Mouse (Mus musculus): Measurements from ENCODE around the gene Vmn2r67. TPM values are rescaled to one million over a fixed set of nuclear protein-coding genes. Genes with fewer than 3 reads are reported as not detected.
"Not testable (repeated sequence)": the region's sequence is repeated elsewhere in the genome, so short reads cannot be mapped to it uniquely, and the experiment has no call there.

Gene Vmn2r67
- not detected in 2 replicates for polyA plus RNA-seq (2014; fragmentation: Nextera tagmentation; extraction: Ambion mirVana)

GRCm38 (mm10) chr7:85155898-85156297 is at the start of gene Vmn2r67:
Vmn2r67 (minus strand) TSS chr7:85155998.
- H3K4me2 ChIP-seq (ENCODE audit: low read length) = no peak within 1 kb of the TSS
- 79% methylated on average over 3 of the region's 3 CpGs for WGBS

DNA sequence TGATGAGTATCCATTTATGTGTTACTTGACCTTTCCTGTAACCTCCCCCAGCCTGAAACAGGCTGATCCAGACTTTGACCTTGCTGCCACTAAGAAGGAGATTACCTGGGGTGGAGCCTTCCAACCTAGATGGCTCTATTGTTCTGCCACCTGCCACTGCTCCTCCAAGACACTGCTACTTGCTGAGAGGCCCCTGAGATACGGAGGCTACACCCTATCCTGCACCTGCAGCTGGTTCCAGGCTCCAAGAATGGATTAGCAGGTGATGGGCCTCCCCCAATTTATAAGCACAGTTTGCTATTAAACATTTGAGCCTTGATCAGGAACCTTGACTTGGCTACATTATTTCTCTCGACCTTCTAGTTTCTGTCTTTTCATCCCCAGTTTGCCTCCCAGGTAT is 51.3 kb downstream of the Vmn2r67 start:
- DNase-seq; H3K4me3 ChIP-seq (replicated peaks; ENCODE audit: low read depth, low read length); H3K4me2 ChIP-seq (ENCODE audit: low read length); H3K36me3 ChIP-seq (ENCODE audit: control insufficient read depth, insufficient read depth, low read length); H3K9ac ChIP-seq (replicated peaks; ENCODE audit: low read length); ATAC-seq (ENCODE audit: low FRiP score, low TSS enrichment); H3K27ac ChIP-seq (replicated peaks; ENCODE audit: low read depth, low read length); H3K27me3 ChIP-seq (ENCODE audit: control insufficient read depth, insufficient read depth, low read length); H3K4me1 ChIP-seq (ENCODE audit: control insufficient read depth, insufficient read depth, low read length): not testable (repeated sequence)
- WGBS = 39% methylated on average over 2 of the region's 2 CpGs
- H3K9me3 ChIP-seq (ENCODE audit: control insufficient read depth, low read length) = peaks cover 11% of the 10 kb centered on the region; the same call in 1 of the 2 replicates

More at GRCm38 (mm10) chr7:85155898-85156297, at the start of gene Vmn2r67:
- Histone ChIP-seq H3K4me3 (replicated peaks; ENCODE audit: low read depth, low read length) (no peak within 1 kb of the TSS), H3K9ac (replicated peaks; ENCODE audit: low read length) (no peak within 1 kb of the TSS), H3K4me1 (ENCODE audit: control insufficient read depth, insufficient read depth, low read length) (no peaks in the 10 kb centered on the region), H3K27me3 (ENCODE audit: control insufficient read depth, insufficient read depth, low read length) (no peaks in the 10 kb centered on the region), H3K36me3 (ENCODE audit: control insufficient read depth, insufficient read depth, low read length) (no peaks in the 10 kb centered on the region), H3K27ac (replicated peaks; ENCODE audit: low read depth, low read length) (no peak within 1 kb of the TSS), H3K9me3 (ENCODE audit: control insufficient read depth, low read length) (no peaks in the 10 kb centered on the region)
- DNase-seq = no peak
- no peak for ATAC-seq (ENCODE audit: low FRiP score, low TSS enrichment)

Other genes starting within 250 kb of the Vmn2r67 start
- gene Vmn2r65, start 191.9 kb downstream of the Vmn2r67 start, polyA plus RNA-seq (2014; fragmentation: Nextera tagmentation; extraction: Ambion mirVana) = not detected in 2 replicates
- not detected in 2 replicates for gene Vmn2r66, start 143.7 kb downstream of the Vmn2r67 start, polyA plus RNA-seq (2014; fragmentation: Nextera tagmentation; extraction: Ambion mirVana)
- gene Vmn2r68, start 81.8 kb upstream of the Vmn2r67 start, polyA plus RNA-seq (2014; fragmentation: Nextera tagmentation; extraction: Ambion mirVana) = not detected in 2 replicates